Mouse (Mus musculus) mouse embryonic stem cell (cell line): ENCODE data around the gene Noa1.

ENCODE experiments used
- in situ Hi-C, 2 experiments: fragments of 300-500 bp; cut with MboI; formaldehyde crosslinking; loops; 1 replicate in 1 of 2; 3 replicates in 1 of 2; pipeline ENCODE4 v1.14.3; 2019 to 2020; ENCODE audit warnings: low sequenced_read_pairs in 2 of 2, low pct_unique_long_range_greater_than_20kb in 1 of 2, mixed read lengths in 1 of 2; ENCODE audit not compliant: unreplicated experiment in 1 of 2

Noa1 gene

GRCm38 (mm10) chr5:77309924-77310772 is at the start of gene Noa1, which contains the start of gene Polr2b:
Gene Noa1, minus strand, starts transcription at chr5:77310084.
Gene Polr2b, plus strand, starts transcription at chr5:77310147.
- in situ Hi-C loops = no loop called here

GRCm38 (mm10) chr5:77358347-77358746 is 48.5 kb upstream of the Noa1 start:
- in situ Hi-C loops = loop anchor here (5.0 to 10.0 kb wide), 3 partner anchors 44 to 96 kb away; partner anchors contain the start of gene Igfbp7 (in 1 of the 2)

GRCm38 (mm10) chr5:77357405-77358149 is 47.7 kb upstream of the Noa1 start:
- in situ Hi-C loops = loop anchor here (5.0 to 10.0 kb wide), 3 partner anchors 45 to 97 kb away; partner anchors contain the start of gene Igfbp7 (in 1 of the 2)

- in situ Hi-C loops = loop anchor here (5.0 to 10.0 kb wide), 3 partner anchors 47 to 99 kb away; partner anchors contain the start of gene Igfbp7 (in 1 of the 2)
Measured at GRCm38 (mm10) chr5:77355307-77356265, 45.7 kb upstream of the Noa1 start.

- in situ Hi-C loops = loop anchor here (5.0 to 10.0 kb wide), 3 partner anchors 50 to 108 kb away; partner anchors contain the start of gene Igfbp7 (in 1 of the 2)
Measured at GRCm38 (mm10) chr5:77354361-77354787, 44.5 kb upstream of the Noa1 start.

- in situ Hi-C loops = loop anchor here (5.0 to 10.0 kb wide), 3 partner anchors 53 to 111 kb away; partner anchors contain the start of gene Igfbp7 (in 1 of the 2)
Measured at GRCm38 (mm10) chr5:77351691-77352090, 41.8 kb upstream of the Noa1 start.

- in situ Hi-C loops = loop anchor here (5.0 to 25.0 kb wide), 4 partner anchors 55 to 363 kb away; partner anchors contain the start of gene Igfbp7 (in 1 of the 2)
Measured at GRCm38 (mm10) chr5:77349971-77350658, 40.2 kb upstream of the Noa1 start.

GRCm38 (mm10) chr5:77348901-77349300 is 39.0 kb upstream of the Noa1 start:
- in situ Hi-C loops = loop anchor here in 1 of 2 experiments (25.0 kb wide), 1 partner anchor 362 kb away; no protein-coding TSS in a partner anchor

- in situ Hi-C loops = loop anchor here in 1 of 2 experiments (25.0 kb wide), 1 partner anchor 353 kb away; no protein-coding TSS in a partner anchor
Measured at GRCm38 (mm10) chr5:77340033-77340432, 30.1 kb upstream of the Noa1 start.

- in situ Hi-C loops = loop anchor here in 1 of 2 experiments (25.0 kb wide), 1 partner anchor 343 kb away; no protein-coding TSS in a partner anchor
Measured at GRCm38 (mm10) chr5:77330154-77330553, 20.3 kb upstream of the Noa1 start.

- in situ Hi-C loops = loop anchor here in 1 of 2 experiments (25.0 kb wide), 1 partner anchor 338 kb away; no protein-coding TSS in a partner anchor
Measured at GRCm38 (mm10) chr5:77324936-77325335, 15.1 kb upstream of the Noa1 start.

- in situ Hi-C loops = no loop called here
Measured at GRCm38 (mm10) chr5:77314986-77315385, 5.1 kb upstream of the Noa1 start.

- in situ Hi-C loops = no loop called here
Measured at GRCm38 (mm10) chr5:77314206-77314605, 4.3 kb upstream of the Noa1 start.

- in situ Hi-C loops = no loop called here
Measured at GRCm38 (mm10) chr5:77309051-77309906, 605 bp downstream of the Noa1 start.

GRCm38 (mm10) chr5:77307821-77308553 is 1.9 kb downstream of the Noa1 start:
- in situ Hi-C loops = no loop called here
